Mouse (Mus musculus) liver, embryonic 15.5 days (tissue): ENCODE measurements around the gene Olfr1462. TPM values are rescaled to one million over a fixed set of nuclear protein-coding genes. Genes with fewer than 3 reads are reported as not detected.

ENCODE experiments used
- ATAC-seq: fragments of 200-750 bp; cut with Nextera tagmentation; 2 replicates; pipeline ENCODE4 v1.8.0; 2017; ENCODE audit warnings: moderate number of reproducible peaks, mild to moderate bottlenecking, moderate library complexity; ENCODE audit not compliant: insufficient read depth
- H3K27ac ChIP-seq: fragments of 300-500 bp; sonication (generic); replicated peaks from 2 replicates; pipeline ENCODE4 v1.5.1; 2015; ENCODE audit warnings: mild to moderate bottlenecking, inconsistent platforms
- H3K27me3 ChIP-seq: fragments of 300-500 bp; sonication (generic); 2 replicates; pipeline ENCODE4 v1.6.1; 2015; ENCODE audit warnings: mild to moderate bottlenecking, inconsistent platforms
- H3K36me3 ChIP-seq: fragments of 300-500 bp; sonication (generic); replicated peaks from 2 replicates; pipeline ENCODE4 v1.6.1; 2015; ENCODE audit warnings: moderate library complexity, mild to moderate bottlenecking, inconsistent platforms
- H3K4me1 ChIP-seq: fragments of 300-500 bp; sonication (generic); replicated peaks from 2 replicates; pipeline ENCODE4 v1.6.1; 2015; ENCODE audit warnings: inconsistent platforms
- H3K4me2 ChIP-seq: fragments of 300-500 bp; sonication (generic); 2 replicates; pipeline ENCODE4 v1.6.1; 2015; ENCODE audit warnings: moderate library complexity, mild to moderate bottlenecking, inconsistent platforms
- H3K4me3 ChIP-seq: fragments of 300-500 bp; sonication (generic); replicated peaks from 2 replicates; pipeline ENCODE4 v1.5.1; 2015; ENCODE audit warnings: mild to moderate bottlenecking, inconsistent platforms
- H3K9ac ChIP-seq: fragments of 300-500 bp; sonication (generic); 2 replicates; pipeline ENCODE4 v1.6.1; 2015; ENCODE audit warnings: moderate library complexity, mild to moderate bottlenecking, inconsistent platforms
- H3K9me3 ChIP-seq: fragments of 300-500 bp; sonication (generic); replicated peaks from 2 replicates; pipeline ENCODE4 v1.6.1; 2016; ENCODE audit warnings: inconsistent platforms
- WGBS: fragments of 180-500 bp; shearing (Covaris S2); methylation state at CpG from one replicate; pipeline ENCODE4 v1.1.7; 2015; ENCODE audit warnings: mixed read lengths; ENCODE audit not compliant: insufficient replicate concordance; 5-methylcytosine and 5-hydroxymethylcytosine counted together
- polyA plus RNA-seq: library from polyadenylated mRNA; unstranded; fragments of >200 nt; fragmentation: Nextera tagmentation; extraction: Ambion mirVana; gene quantifications from 2 replicates; pipeline ENCODE4 v1.2.1, GENCODE M21; 2015

Olfr1462 gene
- not detected in 2 replicates for polyA plus RNA-seq

DNA sequence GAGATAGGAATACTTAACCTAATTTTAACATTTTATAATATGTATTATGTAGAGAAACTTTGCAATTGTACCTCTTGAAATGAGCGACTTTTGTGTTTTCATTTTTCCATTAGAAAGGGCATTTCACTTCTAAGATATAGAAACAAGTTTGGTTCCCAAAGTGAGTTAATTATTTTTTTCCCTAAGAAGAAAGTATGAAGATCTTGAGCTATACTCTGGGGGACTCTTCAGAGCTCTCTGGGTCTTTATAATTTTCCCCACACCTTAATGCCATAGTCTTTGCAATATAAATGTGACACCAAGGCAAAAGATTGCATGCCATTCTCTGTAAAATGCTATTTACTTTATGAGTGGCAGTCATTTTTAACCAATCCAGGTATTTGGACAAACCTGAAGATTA is at the start of gene Olfr1462:
Olfr1462 (plus strand) TSS at position 301 of the 400 bp plus-strand sequence.
- Histone ChIP-seq H3K9me3 (no peaks in the 10 kb centered on the region), H3K4me1 (no peaks in the 10 kb centered on the region), H3K27me3 (no peaks in the 10 kb centered on the region), H3K27ac (no peak within 1 kb of the TSS), H3K4me2 (no peak within 1 kb of the TSS), H3K36me3 (no peaks in the 10 kb centered on the region), H3K9ac (no peak within 1 kb of the TSS), H3K4me3 (no peak within 1 kb of the TSS)
- WGBS, result 62% methylated on average over 1 of the region's 1 CpGs
- ATAC-seq, result no peak

DNA sequence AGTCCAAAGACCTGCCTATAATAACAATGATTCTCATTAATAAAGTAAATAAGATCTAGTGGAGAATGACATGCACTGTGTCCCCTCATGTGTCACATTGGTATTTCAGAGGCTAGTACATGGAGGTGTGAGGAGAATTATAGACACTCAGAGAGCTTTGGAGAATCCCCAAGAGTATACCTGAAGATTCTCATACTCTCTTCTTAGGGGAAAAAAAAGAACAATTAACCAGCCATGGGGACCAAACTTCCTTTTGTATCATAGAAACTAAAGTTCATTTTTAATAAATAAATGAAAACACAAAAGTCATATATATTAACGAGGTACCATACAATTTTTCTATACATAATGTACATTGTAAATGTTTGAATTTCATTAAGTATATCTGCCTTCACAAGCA is 36.1 kb upstream of the Olfr1462 start, which contains the start of gene Olfr1459:
Olfr1459 (minus strand) TSS at position 101 of the 400 bp plus-strand sequence.
- Histone ChIP-seq H3K27ac (no peak within 1 kb of the TSS), H3K9ac (no peak within 1 kb of the TSS), H3K9me3 (no peaks in the 10 kb centered on the region; the same call in 1 of the 2 replicates), H3K4me1 (no peaks in the 10 kb centered on the region), H3K4me2 (no peak within 1 kb of the TSS), H3K36me3 (no peaks in the 10 kb centered on the region), H3K27me3 (no peaks in the 10 kb centered on the region), H3K4me3 (no peak within 1 kb of the TSS)
- WGBS, result 53% methylated on average over 1 of the region's 1 CpGs
- no peak for ATAC-seq

DNA sequence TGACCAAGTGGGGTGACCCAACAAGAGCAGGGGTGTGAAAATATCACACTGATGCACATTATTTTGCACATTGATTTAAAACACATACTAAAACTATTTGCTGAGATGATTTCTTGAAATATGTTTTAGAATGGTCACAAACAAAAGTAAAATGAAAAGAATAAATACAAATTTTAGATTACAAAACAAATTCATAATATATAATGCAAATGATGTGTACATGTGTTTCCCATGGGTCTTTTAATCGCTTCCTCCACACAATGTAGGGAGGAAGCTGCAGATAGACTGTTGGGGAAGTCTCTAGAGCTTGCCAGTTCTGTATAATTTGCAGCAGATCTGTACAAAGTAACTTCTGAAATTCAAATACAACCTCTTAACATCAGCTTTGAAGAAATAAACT is 22.8 kb upstream of the Olfr1462 start, which contains the start of gene Olfr1461:
Olfr1461 (plus strand) TSS at position 301 of the 400 bp plus-strand sequence.
- Histone ChIP-seq H3K27ac (no peak within 1 kb of the TSS), H3K4me2 (no peak within 1 kb of the TSS), H3K9ac (no peak within 1 kb of the TSS), H3K4me3 (no peak within 1 kb of the TSS), H3K27me3 (no peaks in the 10 kb centered on the region), H3K36me3 (no peaks in the 10 kb centered on the region), H3K4me1 (no peaks in the 10 kb centered on the region), H3K9me3 (no peaks in the 10 kb centered on the region)
- WGBS, result 23% methylated on average over 1 of the region's 1 CpGs
- no peak for ATAC-seq

DNA sequence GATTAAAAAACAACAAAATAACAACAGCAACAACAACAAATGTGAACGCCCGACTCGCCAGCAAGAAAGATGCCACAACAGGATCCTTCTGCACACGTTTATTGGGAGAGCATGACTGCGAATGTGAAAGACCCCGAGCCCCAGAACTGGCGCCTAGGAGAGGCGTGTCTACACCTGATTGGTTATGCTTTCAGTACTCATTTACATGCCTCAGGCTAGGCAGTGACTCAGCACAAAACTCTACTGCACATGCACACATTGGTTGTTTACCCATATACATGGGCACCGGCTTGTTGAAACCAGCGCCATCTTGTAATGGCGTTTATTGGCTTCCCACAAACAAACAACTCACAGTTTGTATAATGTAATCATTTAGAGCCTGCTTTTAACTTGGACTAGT is 36.1 kb downstream of the Olfr1462 start:
- Histone ChIP-seq H3K36me3 (no peaks in the 10 kb centered on the region), H3K9ac (no peak overlapping the region), H3K9me3 (0 out of 2 replicates have a peak, but pooled peaks cover 3% of the 10 kb centered on the region), H3K27me3 (no peaks in the 10 kb centered on the region), H3K4me1 (no peaks in the 10 kb centered on the region), H3K4me2 (no peak overlapping the region), H3K4me3 (no peak overlapping the region), H3K27ac (no peak overlapping the region)
- no peak for ATAC-seq
- WGBS, result 65% methylated on average over 11 of the region's 11 CpGs

DNA sequence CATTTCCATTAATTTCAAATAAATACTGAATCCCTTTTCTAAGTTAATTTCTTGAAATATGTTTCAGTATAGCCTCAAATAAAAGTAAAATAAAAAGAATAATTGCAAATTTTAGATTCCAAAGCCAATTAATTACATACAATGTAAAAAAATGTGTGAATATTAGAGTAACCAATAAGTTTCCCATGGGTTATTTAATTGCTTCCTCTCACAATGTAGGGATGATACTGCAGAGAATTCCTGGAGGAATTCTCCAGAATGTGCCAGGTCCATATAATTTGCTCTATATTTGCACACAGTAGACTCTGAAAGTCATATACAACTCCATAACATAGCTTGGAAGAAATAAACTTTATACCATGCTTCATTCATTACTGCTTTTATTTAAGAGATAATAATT is 45.5 kb downstream of the Olfr1462 start, which contains the start of gene Olfr1463:
Olfr1463 (plus strand) TSS at position 301 of the 400 bp plus-strand sequence.
- Histone ChIP-seq H3K27ac (no peak within 1 kb of the TSS), H3K4me3 (no peak within 1 kb of the TSS), H3K36me3 (no peaks in the 10 kb centered on the region), H3K9me3 (no peaks in the 10 kb centered on the region), H3K4me2 (no peak within 1 kb of the TSS), H3K4me1 (no peaks in the 10 kb centered on the region), H3K9ac (no peak within 1 kb of the TSS), H3K27me3 (no peaks in the 10 kb centered on the region)
- ATAC-seq, result no peak

Other genes starting within 250 kb of the Olfr1462 start
- not detected in 2 replicates for gene Olfr1450, start 235.5 kb upstream of the Olfr1462 start, polyA plus RNA-seq
- not detected in 2 replicates for gene Olfr1451, start 190.7 kb upstream of the Olfr1462 start, polyA plus RNA-seq
- gene Olfr1453, start 157.4 kb upstream of the Olfr1462 start, polyA plus RNA-seq, result not detected in 2 replicates
- gene Olfr1454, start 125.1 kb upstream of the Olfr1462 start, polyA plus RNA-seq, result not detected in 2 replicates
- gene Olfr1457, start 87.8 kb upstream of the Olfr1462 start, polyA plus RNA-seq, result not detected in 2 replicates
- not detected in 2 replicates for gene Olfr1458, start 79.0 kb upstream of the Olfr1462 start, polyA plus RNA-seq
- gene Olfr1459, start 36.2 kb upstream of the Olfr1462 start, polyA plus RNA-seq, result not detected in 2 replicates
- gene Olfr1461, start 22.7 kb upstream of the Olfr1462 start, polyA plus RNA-seq, result not detected in 2 replicates
- not detected in 2 replicates for gene Olfr1463, start 45.6 kb downstream of the Olfr1462 start, polyA plus RNA-seq
- gene Olfr1465, start 129.8 kb downstream of the Olfr1462 start, polyA plus RNA-seq, result not detected in 2 replicates
- not detected in 2 replicates for gene Olfr1466, start 153.1 kb downstream of the Olfr1462 start, polyA plus RNA-seq
- gene Olfr1467, start 176.5 kb downstream of the Olfr1462 start, polyA plus RNA-seq, result not detected in 2 replicates
- not detected in 2 replicates for gene Olfr1469, start 222.1 kb downstream of the Olfr1462 start, polyA plus RNA-seq